Mouse (Mus musculus): ENCODE data around the gene Vash2.

The Vash2 gene

GRCm38 (mm10) chr1:190919725-190920469 lies 59.2 kb downstream of the Vash2 start:
- DNase-seq (ENCODE audit: low read depth, low spot score): no peak
- H3K36me3 ChIP-seq (ENCODE audit: control insufficient read depth, insufficient read depth, low read length, poor library complexity, severe bottlenecking): no peaks in the 10 kb centered on the region
- no peaks in the 10 kb centered on the region for H3K27me3 ChIP-seq (ENCODE audit: control insufficient read depth, insufficient read depth, low read length, poor library complexity, severe bottlenecking)

DNA sequence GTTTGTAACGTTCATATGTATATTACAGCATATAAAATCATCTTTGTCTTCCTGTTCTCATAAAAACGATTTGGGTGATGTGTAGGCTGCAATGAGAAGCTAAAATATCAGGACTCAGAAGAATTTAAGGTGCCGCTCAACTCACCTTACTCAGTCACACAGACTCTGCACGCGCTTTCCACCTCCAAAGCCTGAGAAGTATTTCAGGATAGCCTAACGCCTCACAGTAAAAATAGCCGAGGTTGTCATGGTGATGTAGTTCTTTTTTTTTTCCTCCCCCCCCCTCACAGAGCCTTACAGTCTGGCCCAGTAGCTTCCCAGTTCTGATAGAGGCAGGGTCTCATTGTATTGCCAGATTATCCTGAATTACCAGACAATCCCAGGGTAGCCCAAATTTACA lies 60.2 kb downstream of the Vash2 start:
- Histone ChIP-seq H3K27me3 (ENCODE audit: control insufficient read depth, insufficient read depth, low read length, poor library complexity, severe bottlenecking) (no peaks in the 10 kb centered on the region), H3K36me3 (ENCODE audit: control insufficient read depth, insufficient read depth, low read length, poor library complexity, severe bottlenecking) (no peaks in the 10 kb centered on the region)
- no peak for DNase-seq (ENCODE audit: low read depth, low spot score)

GRCm38 (mm10) chr1:190912623-190913022 lies 66.5 kb downstream of the Vash2 start:
- no peaks in the 10 kb centered on the region for H3K36me3 ChIP-seq (ENCODE audit: control insufficient read depth, insufficient read depth, low read length, poor library complexity, severe bottlenecking)
- no peaks in the 10 kb centered on the region for H3K27me3 ChIP-seq (ENCODE audit: control insufficient read depth, insufficient read depth, low read length, poor library complexity, severe bottlenecking)
- no peak for DNase-seq (ENCODE audit: low read depth, low spot score)

GRCm38 (mm10) chr1:190911415-190912123 lies 67.5 kb downstream of the Vash2 start, which contains the start of gene Rps6kc1:
Gene Rps6kc1 (minus strand): TSS chr1:190911770.
- DNase-seq (ENCODE audit: low read depth, low spot score): peak; percentile 66
- Histone ChIP-seq H3K27me3 (ENCODE audit: control insufficient read depth, insufficient read depth, low read length, poor library complexity, severe bottlenecking) (no peaks in the 10 kb centered on the region), H3K36me3 (ENCODE audit: control insufficient read depth, insufficient read depth, low read length, poor library complexity, severe bottlenecking) (no peaks in the 10 kb centered on the region)

DNA sequence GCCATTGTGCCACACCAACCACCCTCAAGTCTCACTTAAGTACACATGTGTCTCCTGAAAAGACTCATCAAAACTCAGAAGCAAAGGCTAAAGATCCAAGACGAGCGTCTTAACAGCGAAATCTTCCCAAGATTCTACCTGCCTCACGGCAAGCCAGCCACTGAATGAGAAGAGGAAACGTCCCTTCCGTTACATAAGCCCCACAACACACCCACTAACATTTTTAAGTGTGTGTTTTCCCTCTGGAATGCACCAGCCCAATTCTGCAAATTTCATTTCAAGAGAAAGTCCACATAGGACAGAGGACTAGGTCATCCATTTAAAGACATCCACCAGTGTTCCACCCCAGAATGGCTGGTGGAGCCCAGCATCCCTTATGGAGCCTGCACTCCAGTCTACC lies 68.3 kb downstream of the Vash2 start:
- Histone ChIP-seq H3K27me3 (ENCODE audit: control insufficient read depth, insufficient read depth, low read length, poor library complexity, severe bottlenecking) (no peaks in the 10 kb centered on the region), H3K36me3 (ENCODE audit: control insufficient read depth, insufficient read depth, low read length, poor library complexity, severe bottlenecking) (no peaks in the 10 kb centered on the region)
- DNase-seq (ENCODE audit: low read depth, low spot score): no peak

GRCm38 (mm10) chr1:190904714-190905113 lies 74.4 kb downstream of the Vash2 start:
- no peak for DNase-seq (ENCODE audit: low read depth, low spot score)
- no peaks in the 10 kb centered on the region for H3K36me3 ChIP-seq (ENCODE audit: control insufficient read depth, insufficient read depth, low read length, poor library complexity, severe bottlenecking)
- no peaks in the 10 kb centered on the region for H3K27me3 ChIP-seq (ENCODE audit: control insufficient read depth, insufficient read depth, low read length, poor library complexity, severe bottlenecking)

- Histone ChIP-seq H3K27me3 (ENCODE audit: control insufficient read depth, insufficient read depth, low read length, poor library complexity, severe bottlenecking) (no peaks in the 10 kb centered on the region), H3K36me3 (ENCODE audit: control insufficient read depth, insufficient read depth, low read length, poor library complexity, severe bottlenecking) (no peaks in the 10 kb centered on the region)
- DNase-seq (ENCODE audit: low read depth, low spot score): no peak
Measured at GRCm38 (mm10) chr1:190904136-190904535, 75.0 kb downstream of the Vash2 start.

- DNase-seq (ENCODE audit: low read depth, low spot score): no peak
- no peaks in the 10 kb centered on the region for H3K27me3 ChIP-seq (ENCODE audit: control insufficient read depth, insufficient read depth, low read length, poor library complexity, severe bottlenecking)
- H3K36me3 ChIP-seq (ENCODE audit: control insufficient read depth, insufficient read depth, low read length, poor library complexity, severe bottlenecking): no peaks in the 10 kb centered on the region
Measured at GRCm38 (mm10) chr1:190901082-190901481, 78.0 kb downstream of the Vash2 start.

DNA sequence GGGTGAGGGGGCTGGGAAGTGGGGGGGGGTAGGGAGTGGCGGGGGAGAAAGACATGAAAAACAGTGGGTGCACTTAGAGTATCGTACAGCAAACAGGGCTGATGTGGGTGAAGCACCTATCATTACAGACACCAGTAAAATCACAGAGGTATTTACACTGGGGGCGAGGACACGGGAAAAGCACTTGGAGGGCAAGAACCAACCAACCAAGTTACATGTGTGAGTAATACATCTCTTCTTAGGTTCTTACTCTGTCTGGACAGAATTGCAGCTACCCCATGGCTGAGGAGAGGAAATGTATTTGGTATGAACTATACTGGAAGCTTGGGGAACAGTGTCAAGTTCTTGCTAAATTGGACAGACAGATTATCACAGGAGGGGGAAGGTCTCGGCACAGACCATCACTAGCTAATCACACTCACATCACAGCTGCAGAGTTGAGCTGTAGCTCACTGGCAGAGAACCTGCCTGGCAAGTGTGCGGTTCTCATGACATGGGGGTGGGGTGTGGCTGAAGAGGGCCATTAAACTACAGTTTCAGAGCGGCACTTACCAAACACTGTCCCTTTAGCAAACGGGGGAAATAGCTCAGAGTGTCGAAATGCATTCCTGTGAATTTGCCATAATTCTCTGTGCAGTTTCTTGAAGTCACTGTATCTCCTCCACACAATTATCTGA lies 80.1 kb downstream of the Vash2 start:
- no peak for DNase-seq (ENCODE audit: low read depth, low spot score)
- Histone ChIP-seq H3K27me3 (ENCODE audit: control insufficient read depth, insufficient read depth, low read length, poor library complexity, severe bottlenecking) (no peaks in the 10 kb centered on the region), H3K36me3 (ENCODE audit: control insufficient read depth, insufficient read depth, low read length, poor library complexity, severe bottlenecking) (no peaks in the 10 kb centered on the region)

- H3K27me3 ChIP-seq (ENCODE audit: control insufficient read depth, insufficient read depth, low read length, poor library complexity, severe bottlenecking): no peaks in the 10 kb centered on the region
Measured at GRCm38 (mm10) chr1:190898186-190898585, 80.9 kb downstream of the Vash2 start.

More at GRCm38 (mm10) chr1:190898186-190898585, 80.9 kb downstream of the Vash2 start:
- DNase-seq (ENCODE audit: low read depth, low spot score): no peak
- no peaks in the 10 kb centered on the region for H3K36me3 ChIP-seq (ENCODE audit: control insufficient read depth, insufficient read depth, low read length, poor library complexity, severe bottlenecking)
